Mouse (Mus musculus) ES-E14 (cell line): Measurements from ENCODE around the gene Pacrg. TPM values are rescaled to one million over a fixed set of nuclear protein-coding genes. Genes with fewer than 3 reads are reported as not detected.

Experiments
- DNase-seq: peaks from one replicate; pipeline ENCODE4 v3.0.0-alpha.2; 2013; ENCODE audit warnings: low read depth, low spot score
- H3K27ac ChIP-seq: 2 replicates; pipeline ENCODE4 v1.5.1; 2012; ENCODE audit warnings: low read depth, mild to moderate bottlenecking, low read length, moderate library complexity, mixed read lengths; ENCODE audit not compliant: poor library complexity, insufficient read depth, severe bottlenecking
- H3K36me3 ChIP-seq: 2 replicates; pipeline ENCODE4 v1.6.1; 2012; ENCODE audit warnings: mild to moderate bottlenecking, low read length, moderate library complexity, mixed read lengths; ENCODE audit not compliant: control insufficient read depth, poor library complexity, insufficient read depth, severe bottlenecking
- H3K4me1 ChIP-seq, 2 experiments: fragments of 150-350 bp in 1 of 2; sonication (generic) in 1 of 2; 2 replicates each; pipeline ENCODE4 v1.6.1; 2012; ENCODE audit warnings: low read length in 2 of 2, mild to moderate bottlenecking in 1 of 2, mixed read lengths in 1 of 2; ENCODE audit not compliant: control insufficient read depth in 2 of 2, insufficient read depth in 2 of 2, poor library complexity in 1 of 2
- H3K4me3 ChIP-seq, 2 experiments: fragments of 150-350 bp in 1 of 2; sonication (generic) in 1 of 2; 2 replicates each; pipeline ENCODE4 v1.5.1; 2012; ENCODE audit warnings: low read length in 2 of 2, low read depth in 1 of 2, mild to moderate bottlenecking in 1 of 2, mixed read lengths in 1 of 2; ENCODE audit not compliant: insufficient read depth in 1 of 2, poor library complexity in 1 of 2, severe bottlenecking in 1 of 2
- H3K9ac ChIP-seq: 2 replicates; pipeline ENCODE4 v1.6.1; 2012; ENCODE audit warnings: low read depth, mild to moderate bottlenecking, low read length, mixed read lengths; ENCODE audit not compliant: poor library complexity, insufficient read depth, severe bottlenecking
- H3K9me3 ChIP-seq: fragments of 150-350 bp; sonication (generic); 2 replicates; pipeline ENCODE4 v1.6.1; 2012; ENCODE audit warnings: low read depth, mild to moderate bottlenecking, low read length; ENCODE audit not compliant: control insufficient read depth, insufficient read depth
- CHD2 ChIP-seq: IDR thresholded peaks from 2 replicates; pipeline ENCODE4 v1.6.1; 2014; ENCODE audit warnings: mild to moderate bottlenecking, low read depth, low read length, inconsistent platforms
- HCFC1 ChIP-seq: IDR thresholded peaks from 2 replicates; pipeline ENCODE4 v1.6.1; 2012; ENCODE audit warnings: low read length, inconsistent platforms, borderline replicate concordance; ENCODE audit not compliant: insufficient read depth
- MAFK ChIP-seq: IDR thresholded peaks from 2 replicates; pipeline ENCODE4 v1.6.1; 2014; ENCODE audit warnings: mild to moderate bottlenecking, low read depth, low read length, inconsistent platforms; ENCODE audit not compliant: insufficient read depth
- ZC3H11A ChIP-seq: IDR thresholded peaks from 2 replicates; pipeline ENCODE4 v1.6.1; 2012; ENCODE audit warnings: low read depth, mild to moderate bottlenecking, inconsistent platforms, low read length, borderline replicate concordance
- ZNF384 ChIP-seq: IDR thresholded peaks from 2 replicates; pipeline ENCODE4 v1.6.1; 2012; ENCODE audit warnings: low read depth, low read length, inconsistent platforms
- in situ Hi-C, 2 experiments: fragments of 600-800 bp; cut with MboI; formaldehyde crosslinking; loops; one replicate each; pipeline ENCODE4 v1.15.1; 2025; ENCODE audit warnings: low sequenced_read_pairs in 2 of 2, inconsistent platforms in 1 of 2; ENCODE audit not compliant: unreplicated experiment in 2 of 2
- total RNA-seq: library from RNA; depleted of rRNA; stranded (reverse); fragments of 300-350 nt; gene quantifications from 2 replicates; pipeline ENCODE4 v1.2.3, GENCODE M21; 2012

Gene Pacrg
- total RNA-seq, 1 experiment = 0.27 TPM

GRCm38 (mm10) chr17:10451306-10452077 is 388.6 kb downstream of the Pacrg start:
- no peak for DNase-seq
- in situ Hi-C loops = no loop called here
- Histone ChIP-seq H3K9me3 (no peaks in the 10 kb centered on the region), H3K4me1 (peaks cover 5 to 11% of the 10 kb centered on the region in 2 experiments; a peak in 3 of 4 replicates), H3K27ac (no peak overlapping the region), H3K9ac (no peak overlapping the region), H3K4me3 (no peak overlapping the region), H3K36me3 (no peaks in the 10 kb centered on the region)
- TF ChIP-seq HCFC1 (no peak), ZC3H11A (no peak), CHD2 (no peak), MAFK (no peak), ZNF384 (no peak)

GRCm38 (mm10) chr17:10449800-10450299 is 390.3 kb downstream of the Pacrg start:
- Histone ChIP-seq H3K4me1 (peaks cover 5 to 11% of the 10 kb centered on the region in 2 experiments; a peak in 3 of 4 replicates), H3K27ac (no peak overlapping the region), H3K9me3 (no peaks in the 10 kb centered on the region), H3K4me3 (peak overlapping the region in 1 of 2 experiments; percentile 3; a peak in 2 of 4 replicates), H3K36me3 (no peaks in the 10 kb centered on the region), H3K9ac (0 out of 2 replicates have a peak overlapping the region, but pooled peaks have one; percentile 15)
- no peak for DNase-seq
- TF ChIP-seq MAFK (no peak), ZC3H11A (no peak), CHD2 (no peak), HCFC1 (no peak), ZNF384 (no peak)
- in situ Hi-C loops = loop anchor here in 1 of 2 experiments (10.0 kb wide), 1 partner anchor 65 kb away; no protein-coding TSS in a partner anchor

- Histone ChIP-seq H3K36me3 (no peaks in the 10 kb centered on the region), H3K4me3 (no peak overlapping the region), H3K9ac (no peak overlapping the region), H3K27ac (no peak overlapping the region), H3K4me1 (peaks cover 5 to 11% of the 10 kb centered on the region in 2 experiments; a peak in 3 of 4 replicates), H3K9me3 (no peaks in the 10 kb centered on the region)
- in situ Hi-C loops = loop anchor here in 1 of 2 experiments (10.0 kb wide), 1 partner anchor 64 kb away; no protein-coding TSS in a partner anchor
- DNase-seq = no peak
- TF ChIP-seq ZC3H11A (no peak), ZNF384 (no peak), CHD2 (no peak), MAFK (no peak)
Measured at GRCm38 (mm10) chr17:10448417-10448816, 391.7 kb downstream of the Pacrg start.

- Histone ChIP-seq H3K36me3 (no peaks in the 10 kb centered on the region), H3K4me3 (peak overlapping the region; percentile 33 to 43), H3K9ac (peak overlapping the region; percentile 66; the same call in 1 of the 2 replicates), H3K9me3 (no peaks in the 10 kb centered on the region), H3K27ac (peak overlapping the region; percentile 70), H3K4me1 (peaks cover 15 to 21% of the 10 kb centered on the region in 2 experiments)
- DNase-seq = peak; percentile 69
- TF ChIP-seq CHD2 (no peak), MAFK (no peak), ZNF384 (no peak), HCFC1 (no peak), ZC3H11A (no peak)
- in situ Hi-C loops = loop anchor here in 1 of 2 experiments (10.0 kb wide), 1 partner anchor 57 kb away; no protein-coding TSS in a partner anchor
Measured at GRCm38 (mm10) chr17:10441501-10442111, 398.5 kb downstream of the Pacrg start.
